Mouse (Mus musculus): ENCODE results near the gene Flrt1.

The Flrt1 gene

DNA sequence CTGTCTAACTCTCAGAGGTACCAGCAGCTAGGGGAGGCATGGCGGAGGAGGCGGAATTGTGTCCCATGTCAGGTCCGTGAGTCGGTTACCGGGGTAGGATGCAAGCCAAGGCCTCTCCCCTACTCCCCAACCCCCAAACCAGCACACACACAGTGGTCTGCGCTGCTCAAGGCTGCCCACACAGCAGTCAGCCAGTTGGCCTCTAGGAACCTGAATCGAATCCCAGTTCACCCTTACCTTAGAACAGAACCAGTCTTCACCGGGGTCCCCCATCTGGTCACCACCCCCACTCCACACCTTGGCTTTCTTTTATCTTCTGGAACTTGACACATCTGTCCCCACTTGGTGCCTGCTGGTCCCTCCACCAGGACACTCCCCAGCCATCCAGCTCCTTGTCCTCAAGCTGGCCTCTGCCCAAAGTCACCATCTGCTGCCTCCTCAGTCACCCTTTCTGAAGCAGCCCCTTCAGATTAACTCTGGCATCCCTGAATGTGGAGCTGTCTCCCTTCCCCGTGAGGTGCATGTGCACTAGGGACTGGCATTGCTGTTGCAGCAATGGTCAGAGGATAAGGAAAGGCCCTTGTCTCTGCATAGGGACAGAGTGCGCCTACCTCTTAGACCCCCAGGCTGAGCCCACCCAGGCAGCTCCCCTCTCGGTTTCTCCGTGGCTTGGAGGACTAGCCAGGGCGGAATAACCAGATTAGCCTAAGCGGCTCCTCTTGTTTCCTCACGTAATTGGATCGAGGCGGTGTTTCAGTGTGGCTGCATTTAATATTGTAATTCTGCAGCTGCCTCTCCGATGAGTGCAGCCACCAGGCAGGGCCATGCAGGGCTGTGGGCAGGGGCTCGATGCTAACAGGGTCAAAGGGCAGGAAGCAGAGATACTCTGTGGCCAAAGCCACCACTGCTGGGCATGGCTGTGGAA is 23.3 kb upstream of the Flrt1 start:
- DNase-seq, result no peak

DNA sequence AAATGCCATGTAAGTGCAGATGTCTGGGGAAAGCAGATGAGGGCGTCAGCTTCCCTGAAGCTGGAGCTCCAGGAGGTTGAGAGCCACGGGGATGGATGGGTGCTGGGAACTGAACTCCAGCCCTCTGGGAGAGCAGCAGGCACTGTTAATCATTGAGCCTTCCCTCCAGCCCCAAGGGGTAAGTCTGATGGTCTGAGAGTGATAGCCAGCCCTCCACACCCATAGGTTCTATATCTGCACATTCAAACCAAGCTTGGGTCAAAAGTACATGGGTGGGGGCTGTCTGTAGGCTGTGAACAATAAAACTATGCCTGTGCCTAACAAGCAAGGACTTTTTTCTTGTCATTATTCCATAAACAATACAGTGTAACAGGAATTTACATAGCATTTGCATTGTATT is 21.4 kb upstream of the Flrt1 start:
- DNase-seq, result no peak

DNA sequence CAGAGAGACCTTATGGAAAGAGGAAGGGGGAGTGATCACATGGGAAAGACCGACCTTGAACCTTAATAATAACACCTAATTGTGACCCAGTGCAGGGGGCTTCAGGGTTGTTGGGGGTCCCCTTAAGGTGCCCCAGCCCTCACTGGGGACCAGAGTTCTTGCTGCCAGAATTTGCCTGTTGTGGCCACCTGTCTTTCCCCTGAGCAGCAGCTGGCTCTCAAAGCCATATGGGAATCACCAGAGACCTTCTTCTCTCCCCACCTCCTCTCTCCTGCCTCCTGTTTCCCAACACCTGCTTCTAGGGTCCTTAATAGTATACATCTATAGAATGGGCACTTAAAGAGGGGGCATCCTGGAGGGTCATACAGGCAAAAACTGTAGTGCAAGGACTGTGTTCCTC is 20.7 kb upstream of the Flrt1 start:
- DNase-seq, result no peak

DNA sequence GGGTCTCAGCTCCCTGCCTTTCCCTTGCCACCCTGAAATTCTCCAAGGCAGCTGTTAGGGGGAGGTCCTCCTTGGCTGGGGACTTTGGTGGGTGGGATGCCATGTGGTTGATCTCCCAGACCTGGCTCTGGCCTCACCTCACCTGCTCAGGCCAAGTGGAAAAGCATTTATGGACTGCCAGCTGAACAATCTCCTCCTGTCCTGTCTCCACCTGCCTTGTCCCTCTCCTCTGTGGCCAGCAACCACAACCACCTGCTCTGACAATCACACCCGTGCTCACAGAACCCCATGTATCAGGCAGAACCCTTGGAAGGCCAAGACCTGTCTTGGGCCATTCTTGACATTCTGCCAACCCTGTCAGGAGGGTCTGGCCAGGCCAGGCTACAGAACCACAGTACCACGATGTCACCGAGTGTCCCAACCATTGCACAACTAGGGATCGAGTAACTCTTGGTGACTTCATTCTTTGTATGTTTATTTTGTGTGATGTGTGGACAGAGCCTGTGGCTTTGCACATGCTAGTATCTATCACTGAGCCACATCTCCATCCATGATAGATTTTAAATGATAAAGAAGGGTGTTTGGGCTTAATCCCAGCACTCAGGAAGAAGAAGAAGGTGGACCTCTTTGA is 20.1 kb upstream of the Flrt1 start:
- DNase-seq, result no peak

DNA sequence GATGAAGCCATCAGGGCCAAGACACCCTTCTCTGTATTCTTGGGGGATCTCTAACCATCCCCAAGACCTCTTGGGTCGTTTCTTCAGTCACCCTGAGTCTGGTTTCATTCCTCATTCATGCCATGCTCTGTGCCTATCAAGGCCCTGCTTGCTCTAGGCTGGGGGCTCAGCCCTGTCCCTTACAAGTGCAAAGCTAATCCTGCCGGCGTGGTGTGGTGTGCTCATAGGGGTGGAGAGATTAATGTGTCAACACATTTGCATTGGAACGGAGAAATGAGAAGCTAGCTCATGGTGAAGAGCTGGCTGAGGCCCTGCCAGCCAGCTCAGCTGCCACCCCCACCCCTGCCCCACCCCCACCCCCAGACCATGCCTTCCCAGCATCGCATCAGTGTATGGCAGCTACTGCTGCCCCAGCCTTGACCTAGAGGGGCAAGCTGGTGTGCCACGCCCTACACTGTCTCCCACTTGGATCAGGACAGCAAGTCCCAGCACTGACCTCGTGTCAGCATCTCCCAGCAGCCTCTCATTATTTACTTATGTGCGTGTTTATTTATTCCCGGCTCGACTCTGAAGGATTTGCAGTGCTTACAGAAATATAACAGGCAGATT is 17.3 kb upstream of the Flrt1 start:
- DNase-seq, result no peak

DNA sequence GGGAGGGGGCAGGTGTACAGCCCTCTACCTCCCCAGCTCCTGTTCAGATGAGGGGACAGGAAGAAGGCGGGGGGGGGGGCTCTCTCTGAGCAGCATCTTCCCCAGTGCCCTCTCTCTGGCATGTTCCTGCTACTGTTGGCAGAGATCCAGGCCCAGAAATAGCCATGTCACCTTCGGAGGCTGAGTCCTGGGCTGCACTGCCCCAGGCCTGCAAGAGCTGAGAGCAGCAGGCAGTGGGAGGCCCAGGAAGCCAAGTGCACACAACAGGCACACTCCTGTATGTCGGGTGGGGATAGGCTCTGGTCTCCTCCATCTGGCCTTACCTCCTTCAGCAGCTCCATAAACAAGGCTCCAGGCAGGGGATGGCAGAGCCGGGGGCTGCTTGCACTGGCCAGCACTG is 16.7 kb upstream of the Flrt1 start:
- no peak for DNase-seq

DNA sequence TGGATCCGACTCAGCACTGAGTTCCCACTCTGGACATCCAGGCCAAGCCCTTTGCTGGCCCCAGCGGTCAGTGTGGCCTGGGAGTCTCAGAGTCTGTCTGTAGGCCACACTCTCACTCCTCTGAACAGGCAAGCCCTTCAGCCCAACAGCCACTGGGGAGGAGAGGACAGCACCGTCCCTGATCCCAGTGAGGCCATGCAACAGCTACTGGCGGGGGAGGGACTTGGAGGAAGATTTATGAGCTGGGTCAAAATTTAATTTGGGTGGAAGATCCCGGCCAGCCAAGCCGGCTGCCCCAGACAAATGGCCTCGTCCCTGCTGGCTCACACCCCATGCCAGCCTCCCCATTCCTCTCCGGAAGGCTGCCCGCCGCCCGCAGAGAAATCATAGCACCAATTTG is 15.7 kb upstream of the Flrt1 start:
- DNase-seq, result no peak

DNA sequence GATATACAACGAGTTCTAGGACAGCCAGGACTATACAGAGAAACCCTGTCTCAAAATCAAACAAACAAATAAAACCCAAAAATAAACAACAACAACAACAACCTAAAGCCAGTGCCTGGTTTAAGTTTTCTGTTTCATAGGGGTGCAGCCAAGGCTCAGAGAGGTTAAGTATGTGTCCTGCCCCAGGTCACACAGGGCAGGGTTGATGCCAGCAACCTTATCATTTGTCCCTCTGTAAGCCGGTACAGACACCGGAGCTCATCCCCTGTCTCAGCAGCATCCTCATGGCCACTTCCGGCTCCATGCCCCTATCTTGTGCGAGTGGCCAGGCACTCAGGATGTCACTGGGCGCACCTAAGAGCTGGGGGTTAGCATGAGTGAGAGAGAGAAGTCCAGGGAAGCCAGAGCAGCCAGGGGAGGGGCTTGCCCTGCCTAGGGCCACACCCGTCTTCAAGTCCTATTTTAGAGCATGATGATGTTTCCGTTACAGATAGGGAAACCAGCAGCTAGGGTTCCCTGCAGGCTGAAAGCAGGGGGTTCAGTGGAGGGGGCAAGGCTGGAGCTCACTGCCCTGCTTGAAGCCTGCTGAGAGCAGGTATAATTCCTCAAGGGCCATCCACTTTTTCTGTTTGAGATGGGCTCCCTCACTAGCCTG is 12.3 kb upstream of the Flrt1 start:
- no peak for DNase-seq

DNA sequence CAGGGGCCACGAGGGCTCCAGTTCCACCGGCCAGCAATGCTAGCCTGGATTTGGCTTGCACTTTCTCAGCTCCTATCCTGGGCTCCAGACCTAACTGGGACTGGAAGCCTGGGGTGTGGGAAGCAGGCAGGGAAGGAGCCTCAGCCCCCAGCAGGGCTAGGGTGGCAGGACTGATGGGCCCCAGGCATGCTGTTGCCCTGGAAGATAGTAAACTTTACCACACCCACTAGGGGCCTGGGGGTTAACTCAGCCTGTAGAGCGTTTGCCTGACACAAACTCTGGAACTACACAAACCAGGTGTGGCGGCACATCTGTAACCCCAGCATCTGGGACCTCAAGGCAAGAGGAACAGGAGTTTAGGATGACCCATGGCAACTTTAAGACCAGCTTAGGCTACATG is 11.6 kb upstream of the Flrt1 start:
- no peak for DNase-seq

DNA sequence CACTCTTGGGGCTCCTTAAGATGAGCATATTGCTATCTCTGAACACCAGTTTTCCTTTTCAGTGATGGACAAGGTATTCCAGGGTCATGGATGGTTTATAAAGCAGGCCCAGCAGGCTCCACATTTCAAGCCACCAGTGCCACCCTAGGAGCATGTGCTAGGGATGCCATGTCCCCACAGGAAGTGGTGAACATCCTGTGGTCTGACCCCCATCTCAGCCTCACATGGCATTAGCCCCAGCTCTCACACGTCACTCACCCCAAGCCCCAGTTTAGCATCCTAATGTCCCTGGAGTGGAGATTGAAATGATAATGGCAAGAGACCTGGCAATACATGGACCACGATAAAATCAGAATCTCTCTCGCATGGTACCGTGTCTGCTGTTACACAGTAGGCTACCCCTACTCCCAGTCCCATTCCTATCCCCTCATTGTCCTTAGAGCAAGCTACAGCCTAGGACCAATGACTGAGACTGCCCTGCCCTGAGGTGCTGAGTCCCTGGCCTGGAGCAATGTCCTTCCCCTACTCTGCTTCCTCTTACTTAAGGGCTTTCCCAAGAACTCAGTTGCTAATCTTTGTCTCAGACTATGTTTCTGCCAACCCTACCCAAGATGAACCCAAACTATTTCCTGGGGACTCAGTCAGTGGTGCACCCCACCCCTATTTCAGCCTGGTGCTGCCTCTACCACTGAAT is 10.7 kb upstream of the Flrt1 start:
- no peak for DNase-seq

DNA sequence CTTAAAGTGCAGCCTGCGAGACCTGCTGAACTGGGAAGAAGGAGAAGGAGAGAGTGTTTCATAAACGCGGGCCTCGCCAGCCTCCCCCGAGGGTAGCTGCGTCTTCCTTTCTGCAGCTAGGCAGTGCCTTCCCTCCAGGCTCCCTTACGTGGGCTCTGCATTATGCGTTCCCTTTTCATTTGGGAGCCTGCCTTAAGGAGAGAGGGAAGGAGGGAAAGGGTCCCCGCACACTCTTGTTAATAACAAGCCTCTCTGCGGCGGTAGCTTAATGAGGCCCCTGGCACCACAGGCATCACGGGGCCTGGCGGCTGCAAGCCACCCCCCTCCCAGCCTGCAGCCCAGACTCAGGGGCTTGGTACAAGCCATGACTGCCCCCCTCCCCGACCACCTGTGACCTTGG is 8.0 kb upstream of the Flrt1 start:
- no peak for DNase-seq

DNA sequence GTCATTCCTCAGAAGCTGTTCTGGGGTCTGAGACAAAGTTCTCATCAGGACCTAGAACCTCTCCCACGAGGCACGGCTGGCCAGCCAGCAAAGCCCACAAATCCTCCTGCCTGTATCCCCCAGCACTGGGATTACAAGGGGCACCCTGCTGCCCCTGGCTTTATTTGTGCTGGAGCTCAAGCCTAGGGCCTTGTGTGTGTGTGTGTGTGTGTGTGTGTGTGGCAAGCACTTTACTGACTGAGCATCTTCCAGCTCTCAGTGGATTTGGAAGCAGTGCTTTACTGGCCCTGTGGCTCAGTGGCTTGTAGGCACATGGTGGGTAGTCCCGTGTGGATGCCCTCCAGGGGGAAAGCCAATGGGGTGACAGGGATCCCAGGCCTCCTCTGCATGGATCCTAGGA is 7.1 kb upstream of the Flrt1 start:
- DNase-seq, result no peak

DNA sequence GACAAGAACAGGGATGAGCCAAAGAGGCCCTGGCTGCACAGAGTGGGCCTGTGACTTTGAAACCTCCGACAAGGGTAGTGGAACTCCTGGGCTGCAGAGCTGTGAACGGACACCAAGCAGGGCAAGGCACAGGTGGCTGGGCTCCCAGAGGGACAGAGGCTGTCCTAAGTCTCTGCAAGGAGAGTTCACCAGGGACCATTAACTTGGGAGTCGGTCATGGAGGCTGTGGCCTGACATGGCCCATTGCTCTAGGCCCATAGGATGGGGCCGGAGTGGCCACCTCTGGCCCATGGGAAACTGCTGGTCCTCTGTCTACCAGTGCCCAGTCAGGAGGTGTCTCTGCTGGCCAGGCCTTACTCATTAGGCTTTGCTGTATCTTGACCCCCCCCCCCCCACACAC is 6.2 kb upstream of the Flrt1 start:
- DNase-seq, result no peak

DNA sequence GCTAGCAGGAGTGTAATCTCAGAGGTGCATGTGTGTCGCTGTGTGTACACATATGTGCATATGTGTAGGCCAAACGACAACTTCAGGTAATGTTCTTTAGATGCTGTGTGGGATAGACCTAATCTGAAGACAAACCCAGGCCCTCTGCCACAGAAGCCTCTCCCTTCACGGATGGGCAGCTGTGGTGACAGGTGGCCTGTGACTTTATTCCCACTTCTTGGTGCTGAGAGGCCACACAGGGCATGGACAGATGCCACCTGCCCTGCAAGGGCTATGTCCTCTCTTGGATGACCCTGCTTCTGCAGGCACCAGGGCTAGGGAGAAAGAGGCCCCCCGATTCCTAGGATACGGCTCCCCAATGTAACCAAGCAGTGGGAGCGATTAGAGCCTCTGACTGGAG is 5.8 kb upstream of the Flrt1 start:
- DNase-seq, result no peak

DNA sequence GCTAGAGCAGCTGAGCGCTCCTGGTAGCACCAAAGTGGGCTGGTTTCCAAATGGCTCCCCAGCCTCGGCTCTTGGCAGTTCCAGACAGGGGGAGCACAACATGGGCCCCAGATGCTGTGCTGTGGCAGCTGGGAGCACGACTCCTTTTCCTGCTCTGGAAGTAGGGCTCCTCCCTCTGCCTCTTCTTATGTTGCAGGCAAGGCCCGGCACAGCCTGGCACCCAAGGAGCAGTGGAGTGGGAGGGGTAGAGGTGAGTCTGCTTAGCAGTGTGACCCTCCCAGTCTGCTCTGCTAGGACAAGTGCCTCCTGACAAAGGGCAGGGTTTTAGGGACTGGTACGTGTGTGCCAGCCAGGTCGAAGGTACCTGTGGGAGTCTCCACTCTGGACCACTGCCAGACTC is 5.3 kb upstream of the Flrt1 start:
- peak; percentile 31 to 33 for DNase-seq

DNA sequence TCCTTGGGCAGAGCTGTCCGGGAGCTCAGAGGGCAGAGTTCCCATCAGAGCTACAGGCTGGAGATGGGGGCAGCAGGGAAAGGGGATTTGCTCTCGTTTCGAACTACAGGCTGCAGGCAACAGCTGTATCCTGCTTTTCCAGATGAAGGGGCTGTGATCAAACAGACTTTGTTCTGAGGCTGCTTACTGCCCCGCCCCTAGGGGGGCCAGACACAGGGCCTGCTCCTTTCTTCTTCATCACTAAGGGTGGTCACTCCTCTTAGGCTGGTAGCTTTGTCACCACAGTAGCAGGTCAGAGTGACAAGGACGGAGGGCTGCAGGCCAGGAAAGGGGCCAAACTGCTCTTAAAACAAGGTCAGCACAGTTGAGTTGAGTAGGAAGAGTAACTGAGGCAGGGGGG is 4.6 kb upstream of the Flrt1 start:
- no peak for DNase-seq

DNA sequence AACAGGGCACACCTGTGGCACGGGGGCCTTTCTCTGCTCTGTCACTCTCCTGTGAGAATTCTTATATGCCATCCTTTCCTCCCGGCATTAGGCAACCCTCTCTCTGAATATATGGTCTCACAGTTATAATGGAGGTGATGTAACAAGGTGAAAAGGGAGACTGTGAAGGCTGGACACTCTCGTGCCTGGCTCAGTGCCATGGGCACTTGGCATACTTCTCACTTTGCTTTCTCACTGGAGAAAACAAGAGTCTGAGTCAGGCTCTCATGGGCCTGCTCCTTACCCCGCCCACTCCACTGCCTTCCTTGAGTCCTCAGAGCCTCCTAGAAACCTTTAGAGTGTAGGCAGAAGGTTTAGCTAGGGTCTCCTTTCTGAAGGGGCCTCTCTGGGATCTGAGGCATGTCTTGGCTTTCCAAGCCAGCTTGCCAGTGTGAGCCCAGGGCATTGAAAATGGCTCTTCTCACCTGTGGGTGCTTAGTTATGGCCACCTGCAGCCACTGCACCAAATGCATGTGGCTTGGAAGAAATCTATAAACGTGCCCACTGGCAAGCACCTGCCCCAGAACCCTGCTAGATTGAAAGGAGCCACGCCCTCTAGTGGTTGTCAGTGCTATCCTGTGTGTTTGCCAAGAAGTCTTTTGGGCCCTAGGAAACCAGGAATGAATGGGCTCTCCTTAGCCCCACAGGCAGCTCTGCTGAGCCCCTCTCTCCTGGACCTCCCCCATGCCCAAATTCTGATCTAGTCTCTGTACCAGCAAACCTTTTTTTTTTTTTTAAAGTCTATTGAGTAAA is 2.8 kb upstream of the Flrt1 start:
- DNase-seq, result peak; percentile 89 to 93

DNA sequence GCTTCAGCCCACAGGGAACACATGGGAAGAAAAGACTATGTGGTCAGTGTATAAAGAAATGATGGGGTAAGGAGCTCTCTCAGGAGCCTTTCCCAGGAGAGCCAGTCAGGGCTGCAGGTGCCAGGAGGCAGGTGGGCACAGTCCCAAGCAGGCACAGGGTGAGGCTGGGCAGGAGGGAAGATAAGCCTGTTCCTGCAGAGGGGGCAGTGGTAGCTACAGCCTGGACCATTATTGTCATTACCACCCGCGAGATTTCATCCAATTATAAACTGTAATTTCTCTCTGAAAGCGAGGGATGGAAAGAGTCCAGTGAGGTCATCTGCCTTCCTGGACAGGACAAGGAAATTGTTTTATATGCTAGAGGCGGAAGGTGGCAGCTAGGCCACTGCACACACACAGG is 1.6 kb upstream of the Flrt1 start:
- DNase-seq, result no peak

DNA sequence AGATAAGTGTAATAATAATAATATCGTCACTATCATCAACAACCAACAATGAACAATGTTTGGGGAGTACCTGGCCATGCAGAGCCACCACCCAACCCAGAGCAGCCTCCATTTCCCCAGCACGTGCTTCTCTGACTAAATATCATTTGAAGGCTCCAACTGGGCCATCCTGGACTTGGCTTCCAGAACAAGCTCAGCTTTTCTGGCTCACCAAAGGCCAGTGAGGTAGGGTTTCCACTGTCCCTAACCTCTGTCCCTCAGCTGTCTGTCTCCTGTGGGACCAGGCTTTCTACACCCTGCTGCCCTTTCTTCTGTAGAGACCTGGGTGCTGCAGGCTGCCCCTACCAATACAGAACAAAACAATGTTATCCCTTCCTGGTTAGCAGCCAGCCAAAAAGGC is 1.0 kb upstream of the Flrt1 start:
- DNase-seq, result no peak

DNA sequence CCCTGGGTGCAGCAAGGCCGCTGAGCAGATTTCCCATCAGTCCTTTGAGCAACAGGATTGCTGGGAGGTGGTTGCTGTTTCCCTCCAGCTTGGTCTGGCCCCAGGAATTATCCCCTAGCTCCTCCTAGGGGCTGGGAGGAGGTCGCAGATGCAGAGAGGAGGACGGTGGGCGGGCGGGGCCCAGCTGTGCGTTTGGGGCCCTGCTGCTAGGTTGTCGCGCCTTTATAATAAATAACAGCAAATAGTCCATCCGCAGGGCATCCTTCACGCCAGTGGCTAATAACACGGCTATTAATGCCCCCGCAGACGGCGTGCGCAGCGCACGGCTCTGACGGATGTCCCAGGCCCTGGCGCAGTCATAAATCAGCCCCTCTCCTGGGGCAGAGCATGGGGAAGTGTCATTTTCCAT is 1.5 kb downstream of the Flrt1 start:
- no peak for DNase-seq

DNA sequence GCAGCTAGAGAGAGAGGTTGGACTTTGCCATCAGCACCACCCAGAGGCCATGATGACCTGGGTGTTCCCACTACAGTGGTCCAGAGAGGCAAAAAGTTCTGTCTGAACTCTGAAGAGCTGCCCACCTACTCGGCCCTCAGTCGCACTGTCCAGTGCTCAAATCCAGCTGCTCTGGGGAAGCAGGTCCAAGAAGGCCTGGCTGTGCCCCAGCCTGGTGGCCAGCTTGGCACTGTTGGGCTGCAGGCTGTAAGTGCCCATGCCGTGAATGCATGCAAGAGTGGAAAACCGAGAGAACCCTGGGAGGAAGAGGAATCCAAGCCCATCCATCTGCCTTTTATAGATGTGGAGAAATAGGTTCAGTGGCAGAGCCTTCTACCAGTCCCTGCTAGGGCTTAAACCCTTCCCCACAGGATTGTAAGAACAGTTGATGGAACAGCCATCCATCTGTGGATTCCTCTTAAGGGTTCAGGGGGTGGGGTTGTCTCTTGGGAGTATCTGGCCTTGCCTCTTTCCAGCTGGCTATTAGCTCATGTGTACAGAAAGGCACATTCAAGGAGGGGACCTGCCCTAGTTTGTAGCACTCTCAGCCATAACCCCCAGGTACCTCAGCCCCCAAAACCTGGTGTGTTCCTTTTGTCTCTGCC is 2.1 kb downstream of the Flrt1 start:
- DNase-seq, result no peak

DNA sequence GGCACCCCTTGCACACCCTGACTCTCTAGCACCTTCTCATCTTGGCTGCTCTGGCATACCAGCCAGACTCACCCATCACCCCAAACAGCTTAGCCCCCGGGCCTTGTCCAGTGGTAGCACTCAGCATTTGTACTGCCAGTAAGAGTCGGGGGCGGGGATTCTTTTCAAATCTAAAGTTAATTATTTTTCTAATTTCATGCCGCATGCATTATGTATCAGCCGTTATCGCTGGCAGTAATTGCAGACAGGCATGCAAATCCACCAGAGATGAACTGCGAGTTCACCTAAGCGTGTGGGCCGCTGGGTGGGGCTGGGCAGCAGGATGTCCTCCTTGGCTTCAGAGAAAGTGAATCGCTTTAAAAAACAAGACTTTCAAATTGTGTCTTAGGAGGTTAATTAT is 3.5 kb downstream of the Flrt1 start:
- no peak for DNase-seq

Data from lung, adult 18-20 months (tissue).